Mouse (Mus musculus) gastrocnemius, postnatal 10 days (tissue): ENCODE data around the gene Sae1. TPM values are rescaled to one million over a fixed set of nuclear protein-coding genes. Genes with fewer than 3 reads are reported as not detected.

ENCODE experiments used
- DNase-seq: peaks from one replicate; pipeline ENCODE4 v3.0.0; 2021; ENCODE audit warnings: mixed read lengths
- total RNA-seq, 2 experiments: library from RNA; stranded (reverse); gene quantifications; 2 replicates each; pipeline ENCODE4 v1.2.3; 2021

The Sae1 gene
- total RNA-seq, 2 experiments from 2014 or later = 43.3 to 48.8 TPM

GRCm38 (mm10) chr7:16274922-16275890 lies 112.4 kb downstream of the Sae1 start:
- no peak for DNase-seq

GRCm38 (mm10) chr7:16273766-16274140 lies 113.9 kb downstream of the Sae1 start:
- no peak for DNase-seq

- DNase-seq = peak; percentile 81
Observed at GRCm38 (mm10) chr7:16273081-16273765, 114.4 kb downstream of the Sae1 start, which contains the start of gene Inafm1. Gene Inafm1 (minus strand): TSS chr7:16273617.

- DNase-seq = peak; percentile 71
Observed at GRCm38 (mm10) chr7:16272681-16273080, 114.9 kb downstream of the Sae1 start.

GRCm38 (mm10) chr7:16271139-16271538 lies 116.5 kb downstream of the Sae1 start:
- no peak for DNase-seq

Other genes with a start within 250 kb of the Sae1 start
- gene Meis3, start 212.7 kb downstream of the Sae1 start, total RNA-seq = 1 to 10 TPM; 4.2 to 6.8 TPM
- 1 to 10 TPM; 5.8 to 7.6 TPM for gene Dhx34, start 165.8 kb downstream of the Sae1 start, total RNA-seq
- under 1 TPM; 0.16 to 0.41 TPM for gene C5ar2, start 143.7 kb downstream of the Sae1 start, total RNA-seq
- gene C5ar1, start 128.3 kb downstream of the Sae1 start, total RNA-seq = 1 to 10 TPM; 3.2 to 3.3 TPM
- gene Inafm1, start 114.2 kb downstream of the Sae1 start, total RNA-seq = 10 to 100 TPM; 11.0 to 11.7 TPM
- gene Ccdc9, start 101.0 kb downstream of the Sae1 start, total RNA-seq = 10 to 100 TPM; 34.0 to 47.6 TPM
- gene Bbc3, start 79.4 kb downstream of the Sae1 start, total RNA-seq = 1 to 10 TPM; 4.6 to 6.1 TPM
- 10 to 100 TPM; 33.2 to 37.9 TPM for gene Zc3h4, start 13.1 kb upstream of the Sae1 start, total RNA-seq
- gene Tmem160, start 65.0 kb upstream of the Sae1 start, total RNA-seq = 10 to 100 TPM; 18.8 to 18.9 TPM
- gene Npas1, start 89.9 kb upstream of the Sae1 start, total RNA-seq = not detected
- gene Arhgap35, start 227.2 kb upstream of the Sae1 start, total RNA-seq = 10 to 100 TPM; 30.5 to 36.6 TPM